ENCODE assay signal across 13 mouse cellular contexts in the genomic region with DNA sequence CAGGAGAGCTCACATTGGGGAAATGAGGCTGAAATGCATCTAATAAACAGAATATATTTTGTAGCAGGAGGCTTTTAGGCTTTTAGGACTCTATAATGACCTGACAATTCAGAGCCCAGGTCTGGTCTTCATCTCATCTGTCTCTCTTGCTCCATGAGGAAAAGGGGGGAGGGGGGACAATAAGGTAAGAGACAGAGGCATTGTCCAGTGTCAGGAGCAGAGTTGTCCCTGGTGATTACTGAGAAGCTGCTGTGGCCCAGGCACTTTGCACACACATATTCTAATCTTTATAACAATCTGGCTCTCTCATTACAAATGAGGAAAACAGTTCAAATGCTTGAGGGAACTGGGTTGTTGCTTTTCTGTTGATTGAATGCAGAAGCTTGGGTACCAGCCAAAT.
"Had no signal": no experiment of that assay in that cellular context is flagged by ENCODE, and none has a peak within 500 bp of the region (broad histone marks: within the 10 kb centered on the region; RNA-seq: fewer than 3 reads in every experiment).

No protein-coding gene starts in this region.

- H3K27me3 ChIP-seq: kidney, embryonic 15.5 days; midbrain, embryonic 15.5 days; neural tube, embryonic 13.5 days; stomach, embryonic 15.5 days had no signal

- H3K27ac ChIP-seq: kidney, embryonic 15.5 days; liver, embryonic 14.5 days; midbrain, embryonic 15.5 days; neural tube, embryonic 13.5 days; stomach, embryonic 15.5 days had no signal

- H3K9me3 ChIP-seq: kidney, embryonic 15.5 days; midbrain, embryonic 15.5 days; neural tube, embryonic 13.5 days; stomach, embryonic 15.5 days had no signal

- H3K36me3 ChIP-seq: kidney, embryonic 15.5 days; midbrain, embryonic 15.5 days; neural tube, embryonic 13.5 days; stomach, embryonic 15.5 days had no signal

- ATAC-seq: midbrain, embryonic 15.5 days had no signal

- H3K9ac ChIP-seq: kidney, embryonic 15.5 days; liver, embryonic 14.5 days; midbrain, embryonic 15.5 days; neural tube, embryonic 13.5 days; stomach, embryonic 15.5 days had no signal

- H3K4me1 ChIP-seq: kidney, embryonic 15.5 days; midbrain, embryonic 15.5 days; neural tube, embryonic 13.5 days; stomach, embryonic 15.5 days had no signal

- H3K4me3 ChIP-seq: kidney, embryonic 15.5 days; midbrain, embryonic 15.5 days; neural tube, embryonic 13.5 days; stomach, embryonic 15.5 days had no signal

- DNase-seq: kidney, adult 18-20 months; kidney, postnatal 25 days; lung, adult 18-20 months; lung, postnatal 36 days; retina, postnatal 1 day; right cerebral cortex, postnatal 4 days; spleen, adult 18-20 months; thymus, postnatal 36 days had no signal

- H3K4me2 ChIP-seq: kidney, embryonic 15.5 days; midbrain, embryonic 15.5 days; neural tube, embryonic 13.5 days; stomach, embryonic 15.5 days had no signal
